Mouse (Mus musculus): ENCODE measurements around the gene Tiprl. TPM values are rescaled to one million over a fixed set of nuclear protein-coding genes. Genes with fewer than 3 reads are reported as not detected.

Tiprl gene
- polyA plus RNA-seq, 1 experiment, result 13.2 TPM

DNA sequence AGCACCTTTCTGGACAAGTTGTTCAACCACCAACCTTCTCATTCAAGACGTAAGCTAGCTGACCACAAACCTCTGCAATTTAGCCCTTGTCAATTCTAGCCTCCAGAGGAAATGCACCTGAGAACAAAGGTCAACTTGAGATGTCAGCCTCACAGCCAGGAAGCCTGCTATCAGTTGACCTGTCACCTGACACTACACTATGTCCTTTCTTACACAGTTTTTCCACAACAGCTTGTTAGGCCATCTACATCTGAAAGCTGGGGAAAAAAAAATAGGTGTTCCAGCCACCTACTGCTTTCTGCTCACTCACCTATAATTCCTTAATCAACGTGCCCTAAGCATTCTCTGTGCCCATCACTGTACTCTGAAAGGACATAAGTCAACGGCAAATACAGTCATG, 52.6 kb downstream of the Tiprl start:
- peaks cover 26% of the 10 kb centered on the region for H3K36me3 ChIP-seq (ENCODE audit: control insufficient read depth, insufficient read depth, low read length)
- no peaks in the 10 kb centered on the region for H3K27me3 ChIP-seq (ENCODE audit: control insufficient read depth, insufficient read depth, low read length)
- H3K4me3 ChIP-seq (ENCODE audit: extremely low read depth, insufficient read depth, insufficient read length), result no peak overlapping the region
- no peak for DNase-seq (ENCODE audit: low read depth in 1 of 2, low spot score in 2 of 2)
- WGBS, result 86% methylated on average over 3 of the region's 3 CpGs
- H3K4me1 ChIP-seq (ENCODE audit: control insufficient read depth, insufficient read depth, insufficient read length), result peaks cover 3% of the 10 kb centered on the region; the same call in 1 of the 2 replicates
- TF ChIP-seq CTCF (IDR thresholded peaks at IDR 0.05; ENCODE audit: extremely low read depth, insufficient read depth, insufficient read length, insufficient replicate concordance) (no peak), POLR2A (IDR thresholded peaks at IDR 0.05; ENCODE audit: low read depth, low read length) (no peak)
- no peak overlapping the region for H3K27ac ChIP-seq (ENCODE audit: insufficient read depth, low read length)

DNA sequence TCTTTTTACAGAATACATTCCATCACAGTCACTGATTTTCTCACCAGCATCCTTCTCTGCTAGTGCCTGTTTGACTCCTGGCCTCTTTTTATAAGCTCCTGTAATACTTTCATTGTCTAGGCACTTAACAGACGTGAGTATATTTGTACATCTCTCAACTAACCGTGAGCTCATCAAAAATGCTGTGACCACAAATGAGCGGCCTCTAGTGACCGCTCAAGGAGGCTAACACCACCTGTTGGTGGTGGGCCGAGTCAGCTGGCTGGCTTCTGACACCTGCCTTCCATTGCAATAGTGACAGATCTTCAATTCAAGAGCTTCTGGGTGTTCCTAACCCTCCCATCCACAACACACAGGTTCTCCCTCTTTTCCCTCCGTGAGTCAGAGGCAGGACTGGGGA, 53.4 kb downstream of the Tiprl start:
- TF ChIP-seq CTCF (IDR thresholded peaks at IDR 0.05; ENCODE audit: extremely low read depth, insufficient read depth, insufficient read length, insufficient replicate concordance) (no peak), POLR2A (IDR thresholded peaks at IDR 0.05; ENCODE audit: low read depth, low read length) (no peak)
- H3K4me1 ChIP-seq (ENCODE audit: control insufficient read depth, insufficient read depth, insufficient read length), result no peaks in the 10 kb centered on the region
- H3K4me3 ChIP-seq (ENCODE audit: extremely low read depth, insufficient read depth, insufficient read length), result no peak overlapping the region
- no peaks in the 10 kb centered on the region for H3K27me3 ChIP-seq (ENCODE audit: control insufficient read depth, insufficient read depth, low read length)
- 82% methylated on average over 6 of the region's 6 CpGs for WGBS
- H3K36me3 ChIP-seq (ENCODE audit: control insufficient read depth, insufficient read depth, low read length), result peaks cover 33% of the 10 kb centered on the region
- H3K27ac ChIP-seq (ENCODE audit: insufficient read depth, low read length), result no peak overlapping the region
- no peak for DNase-seq (ENCODE audit: low read depth in 1 of 2, low spot score in 2 of 2)

DNA sequence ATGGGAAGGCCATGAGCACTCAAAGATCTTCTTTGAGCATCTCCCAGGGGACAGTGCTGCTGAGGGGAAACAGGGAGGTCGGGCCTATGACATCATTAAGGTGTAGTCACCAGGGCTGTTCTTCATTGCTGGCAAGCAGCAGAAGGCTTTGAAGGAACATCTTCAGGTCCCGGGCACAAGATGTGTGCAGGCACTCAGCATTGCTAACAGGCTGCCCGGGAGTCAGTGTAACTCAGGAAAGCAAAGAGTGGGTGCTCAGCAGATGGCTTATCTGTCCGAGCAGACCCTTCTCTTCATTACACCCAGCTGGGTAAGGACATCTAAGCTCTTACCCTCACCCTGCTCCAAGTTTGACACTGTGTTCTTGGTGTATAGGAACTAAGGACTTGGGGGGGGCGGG, 57.5 kb downstream of the Tiprl start:
- TF ChIP-seq POLR2A (IDR thresholded peaks at IDR 0.05; ENCODE audit: low read depth, low read length), result no peak
- TF ChIP-seq CTCF (IDR thresholded peaks at IDR 0.05; ENCODE audit: extremely low read depth, insufficient read depth, insufficient read length, insufficient replicate concordance), result no peak
- no peak for DNase-seq (ENCODE audit: low read depth in 1 of 2, low spot score in 2 of 2)
- H3K36me3 ChIP-seq (ENCODE audit: control insufficient read depth, insufficient read depth, low read length), result peaks cover 40% of the 10 kb centered on the region
- no peak overlapping the region for H3K27ac ChIP-seq (ENCODE audit: insufficient read depth, low read length)
- H3K4me1 ChIP-seq (ENCODE audit: control insufficient read depth, insufficient read depth, insufficient read length), result peaks cover 2% of the 10 kb centered on the region; the same call in 1 of the 2 replicates
- no peaks in the 10 kb centered on the region for H3K27me3 ChIP-seq (ENCODE audit: control insufficient read depth, insufficient read depth, low read length)
- WGBS, result 83% methylated on average over 5 of the region's 5 CpGs
- no peak overlapping the region for H3K4me3 ChIP-seq (ENCODE audit: extremely low read depth, insufficient read depth, insufficient read length)

DNA sequence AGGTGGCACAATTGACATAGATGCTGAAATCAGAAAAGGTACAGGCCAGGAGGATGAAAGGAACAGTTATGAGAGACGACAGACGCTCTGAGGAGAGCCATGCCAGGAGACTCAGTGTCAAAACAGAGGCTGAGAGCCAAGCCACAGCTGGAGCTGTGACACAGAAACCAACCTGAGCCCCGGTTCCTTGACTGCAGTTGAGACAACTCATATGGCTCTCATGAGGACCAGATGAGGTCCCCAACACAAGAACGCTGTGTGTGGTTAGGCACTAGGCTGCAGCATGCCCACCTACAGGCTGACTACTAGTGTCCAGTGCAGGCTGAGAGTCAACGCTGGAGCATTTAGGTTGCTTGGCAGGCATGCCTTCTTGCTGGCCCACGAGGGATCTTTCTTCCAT, 58.7 kb downstream of the Tiprl start:
- H3K27ac ChIP-seq (ENCODE audit: insufficient read depth, low read length), result no peak overlapping the region
- H3K27me3 ChIP-seq (ENCODE audit: control insufficient read depth, insufficient read depth, low read length), result no peaks in the 10 kb centered on the region
- H3K36me3 ChIP-seq (ENCODE audit: control insufficient read depth, insufficient read depth, low read length), result peaks cover 32% of the 10 kb centered on the region
- 82% methylated on average over 6 of the region's 6 CpGs for WGBS
- no peak overlapping the region for H3K4me3 ChIP-seq (ENCODE audit: extremely low read depth, insufficient read depth, insufficient read length)
- no peak for DNase-seq (ENCODE audit: low read depth in 1 of 2, low spot score in 2 of 2)
- H3K4me1 ChIP-seq (ENCODE audit: control insufficient read depth, insufficient read depth, insufficient read length), result peaks cover 2% of the 10 kb centered on the region; the same call in 1 of the 2 replicates
- TF ChIP-seq POLR2A (IDR thresholded peaks at IDR 0.05; ENCODE audit: low read depth, low read length) (no peak), CTCF (IDR thresholded peaks at IDR 0.05; ENCODE audit: extremely low read depth, insufficient read depth, insufficient read length, insufficient replicate concordance) (no peak)

DNA sequence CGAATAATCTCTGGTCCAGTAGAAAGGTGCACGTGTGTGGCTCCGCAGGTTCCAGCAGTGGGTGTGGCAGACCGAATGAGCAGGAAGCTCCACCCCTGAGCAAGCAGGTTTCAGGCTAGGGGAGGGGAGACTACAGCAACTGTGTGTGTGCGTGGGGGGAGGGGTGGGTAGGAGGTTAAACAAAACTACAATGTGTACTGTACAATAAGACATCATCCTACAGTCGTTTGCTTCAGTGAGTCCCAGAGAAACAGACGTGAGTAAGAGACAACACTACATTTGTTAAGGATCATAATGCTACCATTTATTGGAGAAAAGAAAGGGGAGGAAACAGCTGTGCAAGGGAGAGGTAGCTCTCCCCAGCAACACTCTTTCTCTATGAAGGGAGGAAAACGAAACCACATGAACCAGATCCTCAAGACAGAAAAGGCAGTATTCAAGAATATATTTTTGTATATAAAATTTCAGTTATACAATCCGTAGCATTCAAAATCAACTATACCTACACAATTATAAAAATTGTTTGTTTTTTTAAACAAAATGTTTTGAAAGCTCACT, 62.7 kb downstream of the Tiprl start:
- WGBS, result 31% methylated on average over 9 of the region's 9 CpGs
- no peak for DNase-seq (ENCODE audit: low read depth in 1 of 2, low spot score in 2 of 2)
- no peaks in the 10 kb centered on the region for H3K27me3 ChIP-seq (ENCODE audit: control insufficient read depth, insufficient read depth, low read length)
- H3K4me1 ChIP-seq (ENCODE audit: control insufficient read depth, insufficient read depth, insufficient read length), result peaks cover 2% of the 10 kb centered on the region; the same call in 1 of the 2 replicates
- TF ChIP-seq CTCF (IDR thresholded peaks at IDR 0.05; ENCODE audit: extremely low read depth, insufficient read depth, insufficient read length, insufficient replicate concordance), result no peak
- TF ChIP-seq POLR2A (IDR thresholded peaks at IDR 0.05; ENCODE audit: low read depth, low read length), result no peak
- no peak overlapping the region for H3K27ac ChIP-seq (ENCODE audit: insufficient read depth, low read length)
- peaks cover 20% of the 10 kb centered on the region for H3K36me3 ChIP-seq (ENCODE audit: control insufficient read depth, insufficient read depth, low read length)
- H3K4me3 ChIP-seq (ENCODE audit: extremely low read depth, insufficient read depth, insufficient read length), result no peak overlapping the region

DNA sequence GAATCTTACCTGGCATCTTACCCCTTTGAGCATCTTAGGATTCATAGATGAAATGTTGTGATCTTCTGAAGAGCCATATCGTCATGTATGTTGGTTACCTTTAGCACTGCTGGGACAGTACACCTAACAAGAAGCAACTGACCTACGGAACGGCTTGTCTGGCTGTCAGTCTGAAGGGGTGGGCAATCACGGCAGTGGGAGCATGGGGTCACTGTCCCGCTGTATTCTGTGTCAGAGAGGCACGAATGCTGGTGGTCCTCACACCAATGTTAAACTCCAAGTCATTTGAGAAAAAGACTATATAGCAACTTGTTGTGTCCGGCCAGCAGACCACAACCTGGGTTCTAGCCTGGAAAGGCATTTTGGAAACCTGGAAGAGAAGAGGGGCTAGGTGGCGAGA, 65.5 kb downstream of the Tiprl start:
- peaks cover 2% of the 10 kb centered on the region; the same call in 1 of the 2 replicates for H3K36me3 ChIP-seq (ENCODE audit: control insufficient read depth, insufficient read depth, low read length)
- H3K4me1 ChIP-seq (ENCODE audit: control insufficient read depth, insufficient read depth, insufficient read length), result peaks cover 2% of the 10 kb centered on the region; the same call in 1 of the 2 replicates
- no peak for DNase-seq (ENCODE audit: low read depth in 1 of 2, low spot score in 2 of 2)
- WGBS, result 91% methylated on average over 8 of the region's 8 CpGs
- no peak overlapping the region for H3K27ac ChIP-seq (ENCODE audit: insufficient read depth, low read length)
- no peaks in the 10 kb centered on the region for H3K27me3 ChIP-seq (ENCODE audit: control insufficient read depth, insufficient read depth, low read length)
- no peak overlapping the region for H3K4me3 ChIP-seq (ENCODE audit: extremely low read depth, insufficient read depth, insufficient read length)
- TF ChIP-seq POLR2A (IDR thresholded peaks at IDR 0.05; ENCODE audit: low read depth, low read length) (no peak), CTCF (IDR thresholded peaks at IDR 0.05; ENCODE audit: extremely low read depth, insufficient read depth, insufficient read length, insufficient replicate concordance) (no peak)

DNA sequence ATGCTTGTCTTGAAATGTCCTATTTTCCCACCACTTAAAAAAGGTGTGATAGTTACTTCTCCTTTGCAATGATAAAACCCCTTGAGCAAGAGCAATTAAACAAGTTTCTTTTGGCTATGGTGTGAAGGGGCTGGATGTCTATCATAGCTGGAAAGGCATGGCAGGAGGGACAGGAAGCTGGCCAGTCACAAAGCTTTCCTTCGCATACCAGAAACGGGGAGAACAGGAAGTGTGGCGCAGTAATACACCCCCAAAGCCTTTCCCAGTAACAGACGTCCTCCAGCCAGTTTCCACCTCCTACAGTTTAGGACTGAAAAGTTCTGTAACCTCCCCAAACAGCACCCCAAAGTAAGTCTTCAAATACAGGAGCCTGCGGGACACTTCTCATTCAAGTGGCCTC, 66.6 kb downstream of the Tiprl start:
- Histone ChIP-seq H3K36me3 (ENCODE audit: control insufficient read depth, insufficient read depth, low read length) (no peaks in the 10 kb centered on the region), H3K27me3 (ENCODE audit: control insufficient read depth, insufficient read depth, low read length) (no peaks in the 10 kb centered on the region), H3K4me1 (ENCODE audit: control insufficient read depth, insufficient read depth, insufficient read length) (peaks cover 2% of the 10 kb centered on the region; the same call in 1 of the 2 replicates), H3K4me3 (ENCODE audit: extremely low read depth, insufficient read depth, insufficient read length) (no peak overlapping the region), H3K27ac (ENCODE audit: insufficient read depth, low read length) (no peak overlapping the region)
- TF ChIP-seq POLR2A (IDR thresholded peaks at IDR 0.05; ENCODE audit: low read depth, low read length) (no peak), CTCF (IDR thresholded peaks at IDR 0.05; ENCODE audit: extremely low read depth, insufficient read depth, insufficient read length, insufficient replicate concordance) (no peak)
- DNase-seq (ENCODE audit: low read depth in 1 of 2, low spot score in 2 of 2), result no peak
- 30% methylated on average over 5 of the region's 5 CpGs for WGBS

Measured in spleen, adult 2 months (tissue).